Mouse (Mus musculus) heart, adult 8-10 months (tissue): ENCODE results near the gene Yipf1. TPM values are rescaled to one million over a fixed set of nuclear protein-coding genes. Genes with fewer than 3 reads are reported as not detected.

Source experiments
- DNase-seq: peaks from one replicate; pipeline ENCODE4 v3.0.0; 2022; ENCODE audit warnings: low spot score
- total RNA-seq, 4 experiments: library from RNA; stranded (reverse); gene quantifications; 2 replicates each; pipeline ENCODE4 v1.2.4; 2022

The Yipf1 gene
- total RNA-seq: 10 to 100 TPM; 16.6 to 20.3 (median 18.0) TPM

GRCm38 (mm10) chr4:107313690-107314478 is at the start of gene Yipf1:
TSS of gene Yipf1 (plus strand) at chr4:107314363.
- peak; percentile 96 for DNase-seq

DNA sequence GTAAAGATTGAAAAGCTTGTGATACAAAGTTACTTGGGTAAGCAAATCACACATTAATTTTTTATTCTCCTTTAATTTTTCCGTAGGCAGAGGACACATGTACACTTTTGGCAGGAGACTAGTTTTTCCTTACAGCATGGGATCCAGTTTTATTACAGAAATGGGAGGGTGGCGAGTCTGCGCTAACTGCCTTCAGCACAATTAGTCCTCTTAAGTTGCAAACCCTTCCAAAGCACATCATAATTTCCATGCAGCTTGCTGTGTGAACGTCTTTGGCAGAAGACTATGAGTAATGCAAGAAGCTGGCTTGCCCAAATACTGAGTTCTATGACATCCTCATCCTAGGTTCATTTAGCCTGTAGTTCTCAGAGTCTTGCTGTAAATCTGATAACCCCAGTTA is 40.5 kb upstream of the Yipf1 start:
- no peak for DNase-seq

DNA sequence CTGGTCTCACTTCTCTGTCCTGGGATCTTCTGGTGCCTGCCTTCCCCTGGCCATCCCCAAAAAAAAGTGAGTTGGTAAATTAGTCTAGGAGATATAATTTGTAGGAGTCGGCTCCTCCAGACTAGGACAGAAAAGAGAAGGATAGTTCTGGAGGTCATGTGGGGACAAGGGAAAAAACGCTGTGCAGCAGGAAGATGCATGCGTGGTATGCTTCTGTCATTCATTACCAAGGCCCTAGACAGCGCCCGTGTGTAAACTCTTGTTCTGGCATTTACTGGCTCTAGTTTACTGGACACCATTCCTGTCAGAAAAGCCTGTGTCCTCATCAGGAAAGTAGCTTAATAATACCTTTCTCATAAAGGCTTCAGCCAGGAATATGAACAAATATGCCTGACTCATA is 39.7 kb upstream of the Yipf1 start:
- DNase-seq: no peak

- no peak for DNase-seq
Measured at GRCm38 (mm10) chr4:107278188-107278707, 35.9 kb upstream of the Yipf1 start.

DNA sequence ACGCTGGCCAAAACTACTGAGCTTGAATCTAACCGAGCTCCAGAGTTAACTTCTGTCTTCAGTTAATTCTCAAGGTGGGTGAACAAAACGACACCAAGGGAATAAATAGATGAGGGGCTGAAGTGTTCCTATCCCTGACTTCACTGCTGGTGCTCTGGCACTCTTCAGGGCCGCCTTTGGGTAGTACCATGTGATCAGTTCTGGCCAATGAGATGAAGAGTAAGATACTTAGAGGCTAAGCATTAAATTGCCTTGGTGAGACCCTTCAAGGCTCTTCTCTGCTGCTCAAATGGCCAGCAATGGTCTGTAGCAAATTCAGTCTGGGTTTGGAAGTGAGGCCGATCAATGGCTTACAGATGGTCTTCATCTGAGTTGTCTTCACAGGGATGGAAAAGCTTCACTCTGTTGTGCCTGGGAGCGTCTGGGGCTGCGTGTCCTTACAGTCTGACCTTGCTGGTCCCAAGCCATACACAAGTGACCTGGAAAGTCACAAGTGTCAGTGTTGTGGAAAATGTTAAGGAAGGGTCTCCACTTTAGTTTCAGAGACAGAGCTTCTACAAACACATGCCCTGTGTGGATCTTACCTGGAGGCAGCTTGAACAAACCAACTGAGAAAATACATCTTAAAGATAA is 33.2 kb upstream of the Yipf1 start:
- DNase-seq: no peak

GRCm38 (mm10) chr4:107285446-107286200 is 28.5 kb upstream of the Yipf1 start:
- peak; percentile 22 for DNase-seq

- no peak for DNase-seq
Measured at GRCm38 (mm10) chr4:107286386-107286785, 27.8 kb upstream of the Yipf1 start.

- DNase-seq: no peak
Measured at GRCm38 (mm10) chr4:107287517-107287916, 26.6 kb upstream of the Yipf1 start.

- DNase-seq: no peak
Measured at GRCm38 (mm10) chr4:107291611-107292272, 22.4 kb upstream of the Yipf1 start.

GRCm38 (mm10) chr4:107292273-107292662 is 21.9 kb upstream of the Yipf1 start:
- DNase-seq: no peak

- DNase-seq: no peak
Measured at GRCm38 (mm10) chr4:107298071-107298606, 16.0 kb upstream of the Yipf1 start.

GRCm38 (mm10) chr4:107299779-107300340 is 14.3 kb upstream of the Yipf1 start:
- no peak for DNase-seq

GRCm38 (mm10) chr4:107300371-107300770 is 13.8 kb upstream of the Yipf1 start:
- DNase-seq: no peak

- DNase-seq: no peak
Measured at GRCm38 (mm10) chr4:107300902-107301555, 13.1 kb upstream of the Yipf1 start.

GRCm38 (mm10) chr4:107302221-107302620 is 11.9 kb upstream of the Yipf1 start:
- no peak for DNase-seq

DNA sequence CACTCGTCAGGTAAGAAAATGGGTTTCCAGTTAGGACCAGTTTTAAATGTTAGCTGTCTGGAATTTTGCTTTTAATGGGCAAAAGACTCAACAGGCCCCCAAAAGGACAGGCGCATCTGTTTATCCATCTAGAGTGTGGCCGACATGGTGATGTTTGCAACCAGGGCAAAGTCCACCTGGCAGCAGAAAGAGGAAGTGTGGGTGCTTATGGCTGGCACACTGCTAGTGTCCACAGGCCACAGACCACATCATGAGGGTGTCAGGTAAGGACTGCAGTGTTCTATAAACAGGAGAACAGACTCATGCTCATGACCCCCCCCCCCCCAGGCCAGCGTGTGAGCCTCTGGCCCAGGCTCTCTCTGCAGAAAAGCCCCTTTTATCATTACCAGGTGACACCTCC is 11.3 kb upstream of the Yipf1 start:
- DNase-seq: no peak

GRCm38 (mm10) chr4:107303531-107303930 is 10.6 kb upstream of the Yipf1 start:
- DNase-seq: no peak

DNA sequence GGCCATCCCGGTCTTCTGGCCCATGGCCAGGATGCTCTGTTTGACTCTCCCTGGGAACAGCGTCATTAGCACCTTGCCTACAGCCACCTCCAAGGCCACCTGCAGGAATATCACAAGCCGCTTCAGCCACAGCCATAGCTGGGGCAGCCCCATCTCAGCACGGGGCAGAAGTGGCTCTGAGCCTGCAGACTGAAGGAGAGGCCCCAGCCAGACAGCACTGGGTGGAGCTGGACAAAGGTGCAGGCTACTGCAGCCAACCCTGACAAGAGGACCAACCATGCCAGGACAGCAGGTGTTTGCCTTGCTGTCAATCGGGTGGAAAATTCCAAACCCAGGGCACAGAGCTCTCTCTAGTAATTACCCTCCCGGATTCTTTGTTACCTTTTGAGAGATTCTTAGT is 7.2 kb upstream of the Yipf1 start, which contains the start of gene Dio1:
TSS of gene Dio1 (minus strand) at position 204 of the 400 bp plus-strand sequence.
- DNase-seq: no peak

- DNase-seq: no peak
Measured at GRCm38 (mm10) chr4:107314479-107314805, 279 bp downstream of the Yipf1 start.

DNA sequence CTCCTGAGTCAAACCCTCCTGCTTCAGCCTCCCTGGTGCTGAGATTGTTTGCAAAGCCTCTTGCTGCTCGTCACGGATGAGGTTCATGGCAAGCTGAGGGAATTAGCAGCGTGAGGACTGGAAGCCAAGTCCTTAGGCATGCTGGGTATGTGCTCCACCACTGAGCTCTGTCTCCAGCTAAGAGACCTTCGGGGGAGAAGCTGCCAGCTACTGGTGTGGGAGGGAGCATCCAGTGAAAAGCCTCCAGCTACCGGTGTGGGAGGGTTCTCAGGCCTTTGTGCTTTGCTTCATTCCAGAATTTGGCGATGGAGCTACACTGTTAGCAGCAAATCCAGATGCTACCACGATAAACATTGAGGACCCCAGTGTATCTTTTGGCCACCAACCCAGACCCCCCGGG is 4.5 kb downstream of the Yipf1 start:
- DNase-seq: no peak

DNA sequence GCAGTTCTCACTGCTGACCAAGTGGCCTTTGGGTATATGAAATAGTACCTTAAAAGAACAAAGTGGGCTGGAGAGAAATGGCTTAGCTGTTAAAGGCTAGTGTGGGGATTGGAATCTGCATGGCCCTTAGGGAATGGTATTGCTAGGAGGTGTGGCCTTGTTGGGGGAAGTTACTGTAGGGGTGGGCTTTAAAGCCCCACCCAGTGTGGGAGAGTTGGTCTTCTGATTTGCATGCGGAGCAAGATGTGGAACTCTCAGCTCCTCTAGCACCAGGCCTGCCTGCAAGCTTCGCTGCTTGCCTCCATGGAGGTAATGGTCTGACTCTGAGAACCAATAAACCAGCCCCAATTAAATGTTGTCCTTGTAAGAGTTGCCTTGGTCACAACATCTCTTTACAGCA is 6.9 kb downstream of the Yipf1 start:
- DNase-seq: no peak
